In genomic region chr15:5045560-5046284, GRCm38 (mm10) we compare ENCODE assay signal across 10 mouse cellular contexts. TPM values are rescaled to one million over a fixed set of nuclear protein-coding genes. Genes with fewer than 3 reads are reported as not detected.
DNase-seq lines count a peak whose midpoint lies in the region; ATAC-seq and TF ChIP-seq lines count a peak whose summit lies in the region.
"Had no signal": no experiment of that assay in that cellular context is flagged by ENCODE, and none has a peak within 500 bp of the region (broad histone marks: within the 10 kb centered on the region; RNA-seq: fewer than 3 reads in every experiment).

No protein-coding gene starts in this region.

- no peak overlapping the region; the same call in 1 of the 2 replicates for H3K27ac ChIP-seq in forebrain, postnatal 0 days (ENCODE audit: low read depth, low read length)
- H3K27ac ChIP-seq: macrophage had no signal

- no peaks in the 10 kb centered on the region for H3K9me3 ChIP-seq in forebrain, postnatal 0 days (ENCODE audit: low read length)

- H3K27me3 ChIP-seq in forebrain, postnatal 0 days (ENCODE audit: insufficient read depth, low read length) = no peaks in the 10 kb centered on the region

- TF ChIP-seq CTCF in forebrain, postnatal 0 days (IDR thresholded peaks at IDR 0.05; ENCODE audit: low read depth) = no peak

- WGBS in forebrain, postnatal 0 days = 52% methylated on average over 11 of the region's 11 CpGs

- H3K36me3 ChIP-seq in forebrain, postnatal 0 days (ENCODE audit: insufficient read depth) = no peaks in the 10 kb centered on the region

- H3K4me2 ChIP-seq in forebrain, postnatal 0 days (ENCODE audit: low read depth) = no peak overlapping the region; the same call in 1 of the 2 replicates

- no peak overlapping the region for H3K4me3 ChIP-seq in forebrain, postnatal 0 days (ENCODE audit: low read depth, low read length)

- peak; percentile 2 for DNase-seq in heart, adult 8-10 months (ENCODE audit: low spot score)
- no peak for DNase-seq in heart, adult 9 months (ENCODE audit: low spot score in 2 of 2)
- DNase-seq in 416B (ENCODE audit: low read depth) = peak; percentile 8
- peak; percentile 54 for DNase-seq in forebrain, postnatal 0 days
- DNase-seq in left cerebral cortex, postnatal 14 days (ENCODE audit: low spot score in 2 of 2) = peak; percentile 49 to 63
- DNase-seq in cerebellum, postnatal 14 days = no peak
- no peak for DNase-seq in cerebellum, postnatal 10 days
- no peak for DNase-seq in lung, postnatal 10 days

- no peak overlapping the region for H3K9ac ChIP-seq in forebrain, postnatal 0 days

- ATAC-seq in forebrain, postnatal 0 days = peak; percentile 95

- intact Hi-C loops in left cerebral cortex, postnatal 14 days (cut with DNase I) = no loop called here

- no peaks in the 10 kb centered on the region; the same call in 1 of the 2 replicates for H3K4me1 ChIP-seq in forebrain, postnatal 0 days (ENCODE audit: insufficient read depth)

RNA-seq across cellular contexts. Expression of gene C7, which starts 17.8 kb away (rescaled TPM):
- total RNA-seq in heart, adult 8-10 months (2022) = 1 to 10 TPM in 2 of 4 experiments, under 1 TPM in 2; 0.65 to 5.3 (median 2.5) TPM
- total RNA-seq in forebrain, postnatal 0 days (2014; rRNA removed) = 0.05 TPM in 1 of 2 replicates, not detected in the other
- polyA plus RNA-seq in forebrain, postnatal 0 days (2015; fragmentation: Nextera tagmentation; extraction: Ambion mirVana) = 0.06 and 0.11 TPM in 2 replicates
- total RNA-seq in left cerebral cortex, postnatal 14 days (2021) = under 1 TPM; 0.59 to 0.72 TPM
- polyA plus RNA-seq: C2C12, macrophage had no signal

Comparison
In these comparisons a context has a peak if more than half of its experiments do, and no peak if none do; other contexts are left out.
1. DNase-seq: peak in heart, adult 8-10 months (single experiment), 416B (single experiment), forebrain, postnatal 0 days (single experiment) and left cerebral cortex, postnatal 14 days (2 of 2); none in heart, adult 9 months (0 of 2), cerebellum, postnatal 14 days (0 of 2), cerebellum, postnatal 10 days (0 of 2) and lung, postnatal 10 days (single experiment).